Comparison of ENCODE assay signal across 8 mouse cellular contexts in genomic region chr13:51418268-51418941, GRCm38 (mm10). TPM values are rescaled to one million over a fixed set of nuclear protein-coding genes. Genes with fewer than 3 reads are reported as not detected.
DNase-seq lines count a peak whose midpoint lies in the region.

No protein-coding gene starts in this region.

- no peaks in the 10 kb centered on the region for H3K36me3 ChIP-seq in megakaryocyte, embryonic 14.5 days (replicated peaks; ENCODE audit: low read length)

- peak; percentile 95 for DNase-seq in ZHBTc4 (ENCODE audit: low read depth, low spot score)
- peak; percentile 95 to 98 for DNase-seq in cerebellum, postnatal 4 days (ENCODE audit: low spot score in 2 of 2)
- peak; percentile 97 for DNase-seq in gastrocnemius, postnatal 10 days
- DNase-seq in induced T-regulatory cell, adult 2 months (ENCODE audit: low read depth): peak; percentile 92
- peak; percentile 87 to 98 for DNase-seq in left cerebral cortex, adult 8-10 months (ENCODE audit: low spot score in 2 of 2)
- peak; percentile 97 to 99 for DNase-seq in right cerebral cortex, postnatal 10 days (ENCODE audit: low spot score in 2 of 2)
- DNase-seq in urinary bladder, postnatal 14 days (ENCODE audit: low spot score): peak; percentile 93

- peaks cover 18% of the 10 kb centered on the region for H3K9me3 ChIP-seq in megakaryocyte, embryonic 14.5 days

- peak overlapping the region; percentile 38 for H3K4me3 ChIP-seq in megakaryocyte, embryonic 14.5 days (replicated peaks)

- peaks cover 11% of the 10 kb centered on the region; the same call in 1 of the 2 replicates for H3K4me1 ChIP-seq in megakaryocyte, embryonic 14.5 days

- peaks cover 7% of the 10 kb centered on the region for H3K27me3 ChIP-seq in megakaryocyte, embryonic 14.5 days (replicated peaks)

RNA-seq across cellular contexts. Expression of gene S1pr3, which starts 10.0 kb away (rescaled TPM):
- 10 to 100 TPM; 14.6 to 21.7 TPM for total RNA-seq in gastrocnemius, postnatal 10 days (2021)
- total RNA-seq in left cerebral cortex, adult 8-10 months (2022): 1 to 10 TPM; 5.3 to 7.1 (median 6.3) TPM
- not detected in 2 replicates for polyA plus RNA-seq in megakaryocyte, embryonic 14.5 days (2012; ENCODE audit: insufficient read depth, low replicate concordance)

Comparison
In these comparisons a context has a peak if more than half of its experiments do, and no peak if none do; other contexts are left out.
1. Peak in every context shown above with its lines: DNase-seq and H3K4me3 ChIP-seq.